Mouse (Mus musculus) T-cell, adult 66 days (primary cell): ENCODE data around the gene Opa1. TPM values are rescaled to one million over a fixed set of nuclear protein-coding genes. Genes with fewer than 3 reads are reported as not detected.

Experiments used
- total RNA-seq, 2 experiments: library from RNA; stranded (reverse); gene quantifications; 3 replicates in 1 of 2; 4 replicates in 1 of 2; pipeline ENCODE4 v1.2.4; 2023

Opa1 gene
- 10 to 100 TPM; 49.3 to 49.7 TPM for total RNA-seq

DNA sequence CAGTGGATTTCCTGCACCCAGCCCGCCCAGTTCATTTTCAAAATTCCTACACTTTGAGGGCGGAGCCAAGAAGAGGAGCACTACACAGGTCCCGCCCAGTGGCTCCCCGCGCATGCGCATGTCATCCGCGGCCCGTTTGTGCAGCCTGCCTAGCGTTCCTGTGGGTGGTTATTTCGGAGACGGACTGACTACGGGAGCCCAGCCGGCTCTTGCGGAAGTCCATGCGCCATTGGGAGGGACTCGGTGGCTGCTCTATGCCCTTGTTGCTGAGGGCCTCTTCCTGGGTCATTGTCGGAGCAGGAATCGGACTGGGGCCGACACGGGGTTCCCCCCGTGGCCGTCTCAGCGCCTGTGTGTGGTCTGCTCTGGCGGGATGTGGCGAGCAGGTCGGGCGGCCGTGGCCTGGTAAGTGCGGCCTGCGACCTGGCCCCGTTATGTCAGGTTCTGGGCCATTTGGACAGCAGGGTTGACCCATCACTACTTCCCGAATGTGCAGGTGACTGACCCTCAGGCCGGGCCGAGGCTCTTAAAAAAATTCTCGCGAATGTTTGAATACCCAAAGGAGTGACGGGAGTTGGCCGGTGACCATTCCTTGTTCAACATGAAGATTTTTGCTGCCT is at the start of gene Opa1:
Gene Opa1 (plus strand): TSS at position 168 of the 620 bp plus-strand sequence.

GRCm38 (mm10) chr16:29544829-29545228 is 34.3 kb upstream of the Opa1 start, which contains the start of gene Atp13a4:
Gene Atp13a4 (minus strand): TSS chr16:29544864.

Other genes with a start within 250 kb of the Opa1 start
- gene Atp13a5, start 200.6 kb upstream of the Opa1 start, total RNA-seq, result not detected
- not detected for gene Atp13a4, start 34.5 kb upstream of the Opa1 start, total RNA-seq